Mouse (Mus musculus) thymus, adult 2 months (tissue): ENCODE measurements around the gene Slc38a10. TPM values are rescaled to one million over a fixed set of nuclear protein-coding genes. Genes with fewer than 3 reads are reported as not detected.

ENCODE experiments used
- DNase-seq: peaks from one replicate; pipeline ENCODE4 v3.0.0; 2021
- H3K27ac ChIP-seq: fragments of 200-500 bp; 2 replicates; pipeline ENCODE4 v1.5.1; 2012; ENCODE audit warnings: low read length, control low read depth; ENCODE audit not compliant: control insufficient read depth, insufficient read depth
- H3K27me3 ChIP-seq: fragments of 200-500 bp; 2 replicates; pipeline ENCODE4 v1.6.1; 2012; ENCODE audit warnings: mild to moderate bottlenecking, low read length, moderate library complexity, mixed read lengths; ENCODE audit not compliant: control insufficient read depth, insufficient read depth
- H3K36me3 ChIP-seq: fragments of 200-500 bp; 2 replicates; pipeline ENCODE4 v1.6.1; 2012; ENCODE audit warnings: mild to moderate bottlenecking, low read length, moderate library complexity; ENCODE audit not compliant: control insufficient read depth, insufficient read depth
- H3K4me1 ChIP-seq: fragments of 200-500 bp; replicated peaks from 2 replicates; pipeline ENCODE4 v1.6.1; 2012; ENCODE audit warnings: low read length; ENCODE audit not compliant: control insufficient read depth, insufficient read depth
- H3K4me3 ChIP-seq: fragments of 200-500 bp; 2 replicates; pipeline ENCODE4 v1.5.1; 2012; ENCODE audit warnings: mild to moderate bottlenecking, low read length, control low read depth, moderate library complexity; ENCODE audit not compliant: control insufficient read depth, insufficient read depth
- CTCF ChIP-seq: fragments of 200-500 bp; IDR thresholded peaks from 2 replicates; pipeline ENCODE4 v1.5.1; 2012; ENCODE audit warnings: mild to moderate bottlenecking, control low read depth, low read length, moderate library complexity, borderline replicate concordance; ENCODE audit not compliant: control insufficient read depth, poor library complexity, insufficient read depth; ENCODE audit errors: extremely low read depth
- POLR2A ChIP-seq: fragments of 200-500 bp; IDR thresholded peaks from 2 replicates; pipeline ENCODE4 v1.6.1; 2012; ENCODE audit warnings: mild to moderate bottlenecking, low read length, control low read depth, moderate library complexity; ENCODE audit not compliant: control insufficient read depth, poor library complexity, insufficient read depth; ENCODE audit errors: extremely low read depth
- WGBS: fragments of 180-500 bp; shearing (Covaris S2); methylation state at CpG from one replicate; pipeline ENCODE4 v1.1.7; 2018; 5-methylcytosine and 5-hydroxymethylcytosine counted together
- polyA plus RNA-seq: library from polyadenylated mRNA; depleted of rRNA; stranded (reverse); fragments of >200 nt; gene quantifications from 2 replicates; pipeline ENCODE4 v1.2.3, GENCODE M21; 2012

Gene Slc38a10
- polyA plus RNA-seq, 1 experiment, result 167 TPM

- Histone ChIP-seq H3K27ac (no peak overlapping the region), H3K36me3 (peaks cover 13% of the 10 kb centered on the region; the same call in 1 of the 2 replicates), H3K4me1 (peaks cover 20% of the 10 kb centered on the region), H3K27me3 (no peaks in the 10 kb centered on the region), H3K4me3 (no peak overlapping the region)
- no peak for TF ChIP-seq POLR2A
- no peak for TF ChIP-seq CTCF
- WGBS, result 66% methylated on average over 23 of the region's 23 CpGs
- peak; percentile 44 for DNase-seq
Measured at GRCm38 (mm10) chr11:120092817-120093591, 58.1 kb downstream of the Slc38a10 start.

DNA sequence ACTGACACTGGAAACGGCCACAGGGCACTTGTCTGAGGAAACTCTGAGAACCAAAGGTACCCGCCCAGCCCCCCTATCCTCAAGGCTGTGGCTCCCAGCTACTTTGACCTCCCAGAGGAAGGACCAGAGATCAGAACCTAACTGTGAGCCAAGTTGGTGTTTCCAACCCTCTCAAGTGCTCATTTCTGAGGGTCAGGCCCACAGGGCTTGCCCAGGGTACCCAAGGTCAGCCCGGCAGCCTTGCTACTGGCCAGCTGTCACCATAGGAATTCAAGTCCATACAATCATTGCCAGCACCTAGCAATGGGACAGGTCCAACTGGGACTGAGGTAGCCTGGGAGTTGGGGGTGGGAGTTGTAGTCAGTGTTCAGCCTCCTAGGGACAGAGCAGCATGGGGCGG is 60.5 kb downstream of the Slc38a10 start:
- H3K4me3 ChIP-seq, result no peak overlapping the region
- no peak for DNase-seq
- peaks cover 13% of the 10 kb centered on the region; the same call in 1 of the 2 replicates for H3K36me3 ChIP-seq
- H3K27ac ChIP-seq, result no peak overlapping the region
- H3K4me1 ChIP-seq, result peaks cover 24% of the 10 kb centered on the region
- 96% methylated on average over 4 of the region's 4 CpGs for WGBS
- no peaks in the 10 kb centered on the region for H3K27me3 ChIP-seq
- TF ChIP-seq POLR2A (no peak), CTCF (no peak)

DNA sequence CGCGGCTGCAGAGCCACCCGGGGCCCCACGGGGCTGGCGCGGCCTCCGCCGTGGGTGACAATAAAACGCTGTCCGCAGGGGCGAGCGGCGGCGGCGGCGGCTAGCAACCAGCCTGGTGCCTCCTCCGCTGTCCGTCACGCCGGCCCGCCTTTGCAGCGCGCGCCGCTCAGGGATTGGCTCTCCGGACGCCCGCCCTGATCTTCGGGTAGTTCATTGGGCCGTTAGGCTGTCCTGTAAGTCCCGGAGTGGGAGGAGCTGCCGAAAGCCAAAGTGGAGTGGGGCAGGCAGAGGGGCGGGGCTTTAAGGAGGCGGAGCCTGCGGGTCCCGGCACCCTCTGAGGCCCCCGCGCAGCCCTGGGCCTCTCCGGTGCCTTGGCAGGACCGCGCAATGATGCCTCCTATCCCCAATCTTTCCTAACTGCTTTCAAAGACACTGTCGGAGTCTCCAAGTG is 64.4 kb downstream of the Slc38a10 start, which contains the start of gene Cep131:
Gene Cep131, minus strand, starts transcription at position 126 of the 451 bp plus-strand sequence.
- H3K27ac ChIP-seq, result no peak within 1 kb of the TSS
- under 1% methylated on average over 42 of the region's 42 CpGs for WGBS
- TF ChIP-seq POLR2A (0 out of 2 replicates have a peak, but pooled peaks have one; percentile 44), CTCF (peak; percentile 19; the same call in 1 of the 2 replicates)
- DNase-seq, result peak; percentile 99
- H3K4me1 ChIP-seq, result peaks cover 10% of the 10 kb centered on the region
- no peaks in the 10 kb centered on the region for H3K27me3 ChIP-seq
- H3K36me3 ChIP-seq, result peaks cover 3% of the 10 kb centered on the region; the same call in 1 of the 2 replicates
- H3K4me3 ChIP-seq, result peak within 1 kb of the TSS; percentile 84

DNA sequence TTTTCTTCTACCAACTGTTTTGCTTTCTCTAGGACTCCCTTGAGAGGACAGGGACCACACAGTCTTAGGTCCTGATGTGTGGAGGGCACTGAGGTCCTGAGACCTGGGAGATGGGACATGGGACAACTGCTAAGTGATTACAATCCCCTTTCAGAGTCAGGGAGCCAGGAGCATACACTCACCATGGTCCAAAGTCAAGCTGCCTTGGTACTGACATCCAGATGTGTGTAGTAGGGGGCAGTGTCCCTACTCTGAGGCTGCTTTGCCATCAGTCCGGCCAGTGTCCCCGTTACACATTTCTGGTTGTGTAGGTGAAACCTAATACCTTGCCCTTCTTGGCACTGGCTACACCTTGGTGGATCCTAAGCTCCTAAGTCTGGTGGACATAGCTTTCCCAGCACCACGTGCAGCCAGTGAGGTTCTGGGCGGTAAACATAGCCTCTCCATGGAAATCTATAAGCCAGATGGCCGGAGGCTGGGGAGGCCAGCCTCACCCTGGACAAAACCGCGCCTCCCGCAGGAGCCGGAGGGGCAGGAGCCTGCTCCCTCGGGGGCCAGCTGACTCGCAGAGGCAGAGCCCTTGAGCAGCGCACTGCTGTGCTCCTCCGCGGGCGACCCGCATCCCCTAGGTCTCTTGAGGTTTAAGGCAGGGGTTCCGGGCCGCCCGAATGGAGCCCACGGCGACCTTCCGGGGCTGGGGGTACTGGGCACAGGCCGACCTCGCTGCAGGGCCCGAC is 65.1 kb downstream of the Slc38a10 start:
- H3K27ac ChIP-seq, result no peak overlapping the region
- TF ChIP-seq POLR2A (no peak), CTCF (no peak)
- DNase-seq, result no peak
- H3K4me1 ChIP-seq, result peaks cover 10% of the 10 kb centered on the region
- 1% methylated on average over 25 of the region's 25 CpGs for WGBS
- H3K27me3 ChIP-seq, result no peaks in the 10 kb centered on the region
- no peaks in the 10 kb centered on the region for H3K36me3 ChIP-seq
- H3K4me3 ChIP-seq, result peak overlapping the region; percentile 84

DNA sequence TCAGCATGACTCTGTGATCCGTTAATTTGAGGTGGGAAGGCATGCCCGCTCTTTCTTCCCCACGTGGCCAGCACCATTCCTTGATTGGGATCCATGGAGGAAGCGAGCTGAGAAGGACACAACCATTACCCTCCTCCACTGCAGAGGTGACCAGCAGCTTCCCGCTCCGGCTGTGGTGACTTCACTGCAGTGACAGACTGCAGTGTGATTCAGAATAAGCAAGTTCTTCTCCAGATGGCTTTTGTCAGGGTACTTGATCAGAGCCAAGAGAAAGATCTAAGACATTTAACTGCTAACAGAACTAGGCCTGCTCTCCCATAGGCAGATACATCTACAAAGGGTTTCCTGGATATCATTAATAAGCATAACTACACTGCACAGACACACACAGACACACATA is 70.9 kb downstream of the Slc38a10 start:
- TF ChIP-seq POLR2A (no peak), CTCF (no peak)
- WGBS, result 98% methylated on average over 6 of the region's 6 CpGs

GRCm38 (mm10) chr11:120076191-120076590 is 75.0 kb downstream of the Slc38a10 start:
- Histone ChIP-seq H3K4me1 (no peaks in the 10 kb centered on the region), H3K27me3 (no peaks in the 10 kb centered on the region), H3K4me3 (no peak overlapping the region), H3K27ac (no peak overlapping the region), H3K36me3 (no peaks in the 10 kb centered on the region)
- no peak for DNase-seq
- TF ChIP-seq CTCF, result no peak
- TF ChIP-seq POLR2A, result no peak
- WGBS, result 85% methylated on average over 3 of the region's 3 CpGs

More for the DNA sequence above, 70.9 kb downstream of the Slc38a10 start:
- H3K27ac ChIP-seq, result no peak overlapping the region
- no peak for DNase-seq
- no peaks in the 10 kb centered on the region for H3K36me3 ChIP-seq
- H3K27me3 ChIP-seq, result no peaks in the 10 kb centered on the region
- H3K4me3 ChIP-seq, result no peak overlapping the region
- no peaks in the 10 kb centered on the region for H3K4me1 ChIP-seq
